Mouse (Mus musculus): ENCODE measurements around the gene Prickle2. TPM values are rescaled to one million over a fixed set of nuclear protein-coding genes. Genes with fewer than 3 reads are reported as not detected.

Prickle2 gene
- polyA plus RNA-seq, 1 experiment from 2014 or later, result 7.4 TPM

- WGBS, result 21% methylated on average over 1 of the region's 1 CpGs
- no peaks in the 10 kb centered on the region for H3K27me3 ChIP-seq
- peak overlapping the region; percentile 80 for H3K27ac ChIP-seq
- no peak overlapping the region for H3K4me3 ChIP-seq
- H3K36me3 ChIP-seq, result no peaks in the 10 kb centered on the region
- no peak for ATAC-seq (ENCODE audit: borderline replicate concordance, extremely low read depth, low FRiP score, low TSS enrichment)
- H3K9me3 ChIP-seq, result no peaks in the 10 kb centered on the region
- H3K4me2 ChIP-seq, result no peak overlapping the region; the same call in 1 of the 2 replicates
- peaks cover 73% of the 10 kb centered on the region for H3K4me1 ChIP-seq
- no peak overlapping the region for H3K9ac ChIP-seq
Measured at GRCm38 (mm10) chr6:92465666-92466065, 240.3 kb downstream of the Prickle2 start.

DNA sequence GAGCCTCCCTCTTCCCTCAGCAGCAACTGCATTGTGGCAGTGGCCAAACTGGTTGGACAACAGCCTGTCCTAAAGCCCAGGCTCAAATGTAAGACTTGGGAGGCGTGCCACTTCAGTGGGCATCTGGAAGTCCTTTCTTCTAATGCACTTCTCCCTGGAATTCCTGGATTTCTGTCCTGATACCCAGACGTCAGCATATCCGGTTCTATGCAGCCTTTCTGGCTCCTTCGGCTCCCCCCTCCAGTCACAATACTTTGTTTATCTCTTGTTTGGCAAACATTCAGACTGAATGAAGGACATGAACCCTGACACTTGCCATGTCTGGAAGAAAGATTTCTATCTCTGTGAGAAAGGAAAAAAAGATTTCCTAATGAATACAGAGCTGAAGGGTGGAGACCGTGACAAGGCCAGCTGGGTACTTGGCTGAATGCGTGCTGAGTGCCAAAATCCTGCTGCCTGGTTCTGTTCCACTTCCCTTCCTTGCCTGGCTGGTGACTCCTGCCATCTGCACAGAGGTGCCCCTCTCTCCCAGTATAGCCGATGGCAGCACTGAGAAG is 241.1 kb downstream of the Prickle2 start:
- WGBS, result 5% methylated on average over 7 of the region's 7 CpGs
- Histone ChIP-seq H3K4me1 (peaks cover 76% of the 10 kb centered on the region), H3K27me3 (no peaks in the 10 kb centered on the region), H3K9ac (no peak overlapping the region), H3K4me2 (no peak overlapping the region), H3K27ac (peak overlapping the region; percentile 80), H3K4me3 (no peak overlapping the region), H3K9me3 (no peaks in the 10 kb centered on the region), H3K36me3 (no peaks in the 10 kb centered on the region)
- ATAC-seq (ENCODE audit: borderline replicate concordance, extremely low read depth, low FRiP score, low TSS enrichment), result peak; percentile 57

DNA sequence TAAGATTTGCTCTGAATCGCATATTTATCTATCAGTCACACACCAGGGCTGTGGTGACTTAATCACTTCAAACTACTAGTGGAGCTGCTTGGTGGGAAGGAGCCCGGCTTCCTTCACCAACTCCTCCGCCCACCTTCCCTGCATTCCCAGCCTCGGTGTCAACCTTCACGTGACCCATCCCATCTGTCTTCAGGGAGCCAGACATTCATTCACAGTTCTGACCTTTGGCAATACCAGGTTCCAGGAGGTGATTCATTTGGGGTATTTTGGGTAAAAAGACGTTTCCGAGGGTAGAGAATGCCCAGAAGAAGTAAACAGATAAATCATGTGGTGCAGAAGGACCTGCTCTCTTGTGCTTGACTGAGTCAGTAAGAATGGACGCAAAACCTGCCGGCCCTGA is 242.2 kb downstream of the Prickle2 start:
- Histone ChIP-seq H3K9ac (no peak overlapping the region), H3K27ac (no peak overlapping the region), H3K4me1 (peaks cover 71% of the 10 kb centered on the region), H3K4me2 (no peak overlapping the region), H3K9me3 (no peaks in the 10 kb centered on the region), H3K36me3 (no peaks in the 10 kb centered on the region), H3K27me3 (no peaks in the 10 kb centered on the region), H3K4me3 (no peak overlapping the region)
- ATAC-seq (ENCODE audit: borderline replicate concordance, extremely low read depth, low FRiP score, low TSS enrichment), result no peak
- 36% methylated on average over 9 of the region's 9 CpGs for WGBS

DNA sequence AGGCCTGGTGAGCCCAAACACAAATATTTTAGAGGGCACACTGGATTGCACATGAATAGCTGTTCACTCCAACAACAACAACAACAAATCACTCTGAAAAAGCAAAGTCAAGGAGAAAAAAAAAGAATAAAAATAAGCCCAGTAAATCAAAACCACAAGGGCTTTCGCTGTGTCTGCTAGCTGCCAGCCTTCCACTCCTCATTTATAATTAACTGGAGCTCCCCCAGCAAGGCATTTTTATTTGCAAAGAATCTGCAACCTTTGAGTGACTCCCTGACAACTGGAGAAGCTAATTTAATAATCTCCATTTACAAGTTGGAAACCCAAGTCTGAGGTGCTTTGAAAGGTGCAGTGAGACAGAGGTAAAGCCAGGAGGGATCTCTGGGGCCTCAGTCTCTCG is 245.2 kb downstream of the Prickle2 start:
- WGBS, result 82% methylated on average over 2 of the region's 2 CpGs
- Histone ChIP-seq H3K9ac (no peak overlapping the region), H3K27ac (no peak overlapping the region), H3K36me3 (no peaks in the 10 kb centered on the region), H3K4me3 (no peak overlapping the region), H3K9me3 (no peaks in the 10 kb centered on the region), H3K27me3 (no peaks in the 10 kb centered on the region), H3K4me2 (no peak overlapping the region), H3K4me1 (peaks cover 45% of the 10 kb centered on the region)
- no peak for ATAC-seq (ENCODE audit: borderline replicate concordance, extremely low read depth, low FRiP score, low TSS enrichment)

- H3K9me3 ChIP-seq, result no peaks in the 10 kb centered on the region
- 57% methylated on average over 4 of the region's 4 CpGs for WGBS
Measured at GRCm38 (mm10) chr6:92458026-92458425, 247.9 kb downstream of the Prickle2 start.

GRCm38 (mm10) chr6:92451421-92451820 is 254.5 kb downstream of the Prickle2 start:
- no peak for ATAC-seq (ENCODE audit: borderline replicate concordance, extremely low read depth, low FRiP score, low TSS enrichment)
- 71% methylated on average over 1 of the region's 1 CpGs for WGBS

More at GRCm38 (mm10) chr6:92458026-92458425, 247.9 kb downstream of the Prickle2 start:
- no peaks in the 10 kb centered on the region for H3K36me3 ChIP-seq
- H3K27ac ChIP-seq, result no peak overlapping the region
- peaks cover 20% of the 10 kb centered on the region; the same call in 1 of the 2 replicates for H3K4me1 ChIP-seq
- H3K9ac ChIP-seq, result no peak overlapping the region
- H3K27me3 ChIP-seq, result no peaks in the 10 kb centered on the region
- no peak overlapping the region for H3K4me3 ChIP-seq
- H3K4me2 ChIP-seq, result no peak overlapping the region
- no peak for ATAC-seq (ENCODE audit: borderline replicate concordance, extremely low read depth, low FRiP score, low TSS enrichment)

DNA sequence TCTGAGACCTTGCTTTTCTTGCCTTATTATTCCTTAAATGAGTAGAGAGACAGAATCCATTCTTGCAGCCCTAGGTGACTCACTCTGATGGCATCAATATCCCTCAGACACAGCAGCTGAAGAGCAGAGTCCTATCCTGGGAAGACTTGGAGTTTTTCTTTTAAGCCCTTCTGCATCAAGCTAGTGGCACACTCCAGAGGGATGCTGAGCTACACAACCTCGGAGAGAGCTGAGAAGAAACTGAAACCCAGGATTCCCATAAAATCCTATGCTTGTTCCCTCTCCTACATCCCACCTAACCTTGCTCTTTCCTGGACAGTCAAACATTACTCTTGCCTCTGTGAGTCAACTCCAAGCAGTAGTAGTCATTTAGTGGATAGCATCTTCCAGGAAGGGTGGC is 256.0 kb downstream of the Prickle2 start:
- Histone ChIP-seq H3K4me3 (no peak overlapping the region), H3K27ac (no peak overlapping the region), H3K9ac (no peak overlapping the region), H3K4me2 (no peak overlapping the region), H3K9me3 (no peaks in the 10 kb centered on the region), H3K36me3 (no peaks in the 10 kb centered on the region), H3K4me1 (peaks cover 15% of the 10 kb centered on the region), H3K27me3 (no peaks in the 10 kb centered on the region)
- ATAC-seq (ENCODE audit: borderline replicate concordance, extremely low read depth, low FRiP score, low TSS enrichment), result no peak
- 94% methylated on average over 1 of the region's 1 CpGs for WGBS

More at GRCm38 (mm10) chr6:92451421-92451820, 254.5 kb downstream of the Prickle2 start:
- Histone ChIP-seq H3K4me1 (peaks cover 13% of the 10 kb centered on the region), H3K27me3 (no peaks in the 10 kb centered on the region), H3K36me3 (no peaks in the 10 kb centered on the region), H3K4me3 (no peak overlapping the region), H3K4me2 (no peak overlapping the region), H3K27ac (no peak overlapping the region), H3K9ac (no peak overlapping the region), H3K9me3 (no peaks in the 10 kb centered on the region)

DNA sequence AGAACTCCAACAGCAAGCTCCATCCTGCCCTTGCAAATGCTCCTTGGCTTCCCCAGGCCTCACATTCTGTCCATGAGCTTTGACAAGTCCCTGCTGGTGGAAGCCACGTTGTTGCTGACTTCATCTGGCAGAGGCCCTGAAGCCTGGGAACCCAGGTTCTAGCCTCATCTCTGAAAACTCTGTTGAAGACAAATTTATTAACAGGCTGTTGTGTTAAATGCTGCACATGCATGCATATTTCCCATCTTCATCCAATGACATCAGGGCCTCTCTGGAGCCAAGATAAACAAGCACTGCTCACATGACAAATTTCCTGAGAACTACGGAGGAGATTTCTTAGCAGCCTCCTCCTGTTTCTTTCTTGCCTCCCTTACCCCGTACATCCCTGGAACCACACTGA is 259.3 kb downstream of the Prickle2 start:
- Histone ChIP-seq H3K4me2 (no peak overlapping the region), H3K4me1 (peaks cover 15% of the 10 kb centered on the region), H3K4me3 (no peak overlapping the region), H3K9ac (no peak overlapping the region), H3K36me3 (no peaks in the 10 kb centered on the region), H3K9me3 (no peaks in the 10 kb centered on the region), H3K27ac (peak overlapping the region; percentile 36; the same call in 1 of the 2 replicates), H3K27me3 (no peaks in the 10 kb centered on the region)
- WGBS, result 20% methylated on average over 3 of the region's 3 CpGs
- peak; percentile 32; the same call in 1 of the 2 replicates for ATAC-seq (ENCODE audit: borderline replicate concordance, extremely low read depth, low FRiP score, low TSS enrichment)

GRCm38 (mm10) chr6:92441205-92441604 is 264.8 kb downstream of the Prickle2 start:
- no peak overlapping the region for H3K9ac ChIP-seq
- H3K4me1 ChIP-seq, result no peaks in the 10 kb centered on the region
- WGBS, result 49% methylated on average over 2 of the region's 3 CpGs
- H3K4me3 ChIP-seq, result no peak overlapping the region
- no peaks in the 10 kb centered on the region for H3K9me3 ChIP-seq
- H3K36me3 ChIP-seq, result no peaks in the 10 kb centered on the region
- H3K4me2 ChIP-seq, result no peak overlapping the region
- ATAC-seq (ENCODE audit: borderline replicate concordance, extremely low read depth, low FRiP score, low TSS enrichment), result no peak
- H3K27ac ChIP-seq, result no peak overlapping the region
- no peaks in the 10 kb centered on the region for H3K27me3 ChIP-seq

- WGBS, result 83% methylated on average over 3 of the region's 3 CpGs
- Histone ChIP-seq H3K9me3 (no peaks in the 10 kb centered on the region), H3K4me3 (no peak overlapping the region), H3K27ac (no peak overlapping the region), H3K27me3 (no peaks in the 10 kb centered on the region), H3K4me1 (no peaks in the 10 kb centered on the region), H3K36me3 (no peaks in the 10 kb centered on the region), H3K4me2 (no peak overlapping the region), H3K9ac (no peak overlapping the region)
- ATAC-seq (ENCODE audit: borderline replicate concordance, extremely low read depth, low FRiP score, low TSS enrichment), result no peak
Measured at GRCm38 (mm10) chr6:92440251-92440650, 265.7 kb downstream of the Prickle2 start.

DNA sequence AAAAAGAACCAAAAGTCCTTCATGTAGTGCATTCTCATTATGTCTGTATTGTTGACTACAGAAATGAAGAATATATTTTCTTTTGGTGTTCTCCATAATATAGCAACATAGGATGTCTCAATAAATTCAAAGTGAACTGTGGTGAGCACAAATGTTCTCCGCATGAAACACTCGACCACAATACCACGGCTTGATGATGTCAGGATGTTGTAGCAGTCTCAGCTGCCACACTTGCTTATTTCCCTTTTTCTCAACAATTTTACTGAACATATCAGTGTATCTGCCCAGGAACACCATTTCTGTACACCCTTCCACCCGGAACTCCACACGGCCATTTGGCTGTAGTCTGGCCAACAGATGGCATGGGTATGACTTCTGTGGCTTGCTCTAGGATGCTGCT is 273.8 kb downstream of the Prickle2 start:
- H3K27me3 ChIP-seq, result no peaks in the 10 kb centered on the region
- 91% methylated on average over 5 of the region's 5 CpGs for WGBS
- H3K4me2 ChIP-seq, result no peak overlapping the region
- H3K4me3 ChIP-seq, result no peak overlapping the region
- peaks cover 8% of the 10 kb centered on the region; the same call in 1 of the 2 replicates for H3K4me1 ChIP-seq
- H3K27ac ChIP-seq, result no peak overlapping the region
- no peaks in the 10 kb centered on the region for H3K9me3 ChIP-seq
- H3K36me3 ChIP-seq, result no peaks in the 10 kb centered on the region
- no peak overlapping the region for H3K9ac ChIP-seq
- ATAC-seq (ENCODE audit: borderline replicate concordance, extremely low read depth, low FRiP score, low TSS enrichment), result no peak

DNA sequence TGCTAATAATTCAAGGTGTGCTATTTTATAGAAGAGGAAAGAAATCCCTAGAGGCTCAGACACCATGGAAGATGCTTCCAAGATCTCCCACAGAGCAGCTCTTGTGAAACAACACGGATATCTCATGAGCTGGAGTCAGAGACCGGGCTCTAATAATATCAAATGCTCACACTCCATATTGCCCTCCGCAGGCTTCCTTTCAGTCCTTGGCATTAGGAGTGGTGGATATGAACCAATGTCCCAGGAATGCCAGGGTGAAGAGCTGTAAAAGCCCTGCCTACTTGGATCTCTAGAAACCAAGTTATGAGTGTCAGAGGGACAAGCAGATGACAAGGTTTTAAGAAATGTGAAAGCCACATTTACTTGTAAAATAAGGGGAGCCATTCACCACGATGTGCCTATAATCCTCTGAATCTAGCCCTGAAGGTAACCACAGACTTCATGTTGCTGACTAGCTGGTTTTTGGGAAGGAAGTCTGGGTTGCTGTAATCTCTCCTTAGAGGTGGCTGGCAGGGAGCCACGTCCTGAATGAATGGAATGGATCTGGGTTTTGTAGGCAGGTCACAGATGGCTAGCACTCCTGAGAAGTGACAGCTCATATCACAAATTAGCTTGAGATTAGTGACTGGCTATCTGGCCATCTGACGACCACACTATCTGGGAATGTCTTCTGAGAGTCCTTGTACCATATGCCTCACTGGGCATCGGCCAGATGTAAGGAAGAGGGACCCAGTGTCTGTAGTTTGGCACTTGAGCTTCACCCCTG is 278.4 kb downstream of the Prickle2 start:
- WGBS, result 61% methylated on average over 7 of the region's 7 CpGs
- Histone ChIP-seq H3K36me3 (no peaks in the 10 kb centered on the region), H3K27ac (no peak overlapping the region), H3K27me3 (no peaks in the 10 kb centered on the region), H3K9me3 (no peaks in the 10 kb centered on the region), H3K9ac (no peak overlapping the region), H3K4me1 (peaks cover 22% of the 10 kb centered on the region), H3K4me2 (no peak overlapping the region), H3K4me3 (no peak overlapping the region)
- no peak for ATAC-seq (ENCODE audit: borderline replicate concordance, extremely low read depth, low FRiP score, low TSS enrichment)
